Mouse (Mus musculus) kidney, adult 18-20 months (tissue): ENCODE measurements at regions not wholly inside any gene's neighbourhood (a gene's known extent, or its start where the extent isn't known, plus 50 kb on each side); places are given as distances from the start of the nearest gene placed in this dataset.
A peak's percentile ranks its signal among the peaks of the same experiment; 100 is the strongest.
"Not testable (repeated sequence)": the region's sequence is repeated elsewhere in the genome, so short reads cannot be mapped to it uniquely, and the experiment has no call there.

Experiments
- DNase-seq: peaks from one replicate; pipeline ENCODE4 v3.0.0; 2021

GRCm38 (mm10) chr5:3141841-3142240 lies 199.4 kb upstream of the Cdk6 start:
- not testable (repeated sequence) for DNase-seq

GRCm38 (mm10) chr5:3146544-3147295 lies 194.6 kb upstream of the Cdk6 start:
- DNase-seq, result peak; percentile 37

DNA sequence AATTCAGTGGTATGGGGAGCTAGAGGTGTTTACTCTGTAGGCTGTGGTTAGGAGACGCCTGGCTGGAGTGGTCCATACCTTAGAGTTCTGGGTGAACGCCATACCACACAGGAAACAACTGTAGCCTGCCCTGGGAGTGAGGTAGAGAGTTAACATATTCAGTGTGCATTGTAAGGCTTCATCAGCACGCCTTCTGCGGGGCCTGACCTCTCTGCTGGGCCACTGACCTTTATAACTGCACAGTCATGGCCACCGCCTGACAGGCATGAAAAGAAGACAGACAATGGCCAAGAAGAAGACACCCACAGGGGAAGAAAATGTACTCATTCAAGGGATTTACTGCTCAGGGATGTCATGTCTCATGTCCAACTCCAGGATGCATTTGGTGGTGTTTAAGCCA lies 191.4 kb upstream of the Cdk6 start:
- DNase-seq, result not testable (repeated sequence)

DNA sequence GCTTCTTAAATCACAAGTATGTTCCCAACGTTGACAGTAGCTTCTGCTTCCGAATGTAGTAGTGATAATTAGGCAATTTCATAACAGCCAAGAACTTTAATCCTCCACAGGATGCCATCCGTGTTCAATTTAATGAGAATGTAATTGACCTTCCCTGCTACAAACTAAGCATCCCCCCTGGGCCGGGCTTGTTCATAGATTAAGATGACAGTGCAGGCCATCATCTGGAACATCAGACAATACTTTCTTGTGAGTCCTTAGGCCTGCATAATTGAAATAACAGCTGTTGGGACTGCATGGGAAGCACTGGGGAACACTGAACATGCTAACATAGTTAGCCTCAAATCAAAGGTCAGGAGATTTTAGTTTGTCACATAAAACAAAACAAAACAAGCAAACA lies 190.5 kb upstream of the Cdk6 start:
- DNase-seq, result not testable (repeated sequence)

DNA sequence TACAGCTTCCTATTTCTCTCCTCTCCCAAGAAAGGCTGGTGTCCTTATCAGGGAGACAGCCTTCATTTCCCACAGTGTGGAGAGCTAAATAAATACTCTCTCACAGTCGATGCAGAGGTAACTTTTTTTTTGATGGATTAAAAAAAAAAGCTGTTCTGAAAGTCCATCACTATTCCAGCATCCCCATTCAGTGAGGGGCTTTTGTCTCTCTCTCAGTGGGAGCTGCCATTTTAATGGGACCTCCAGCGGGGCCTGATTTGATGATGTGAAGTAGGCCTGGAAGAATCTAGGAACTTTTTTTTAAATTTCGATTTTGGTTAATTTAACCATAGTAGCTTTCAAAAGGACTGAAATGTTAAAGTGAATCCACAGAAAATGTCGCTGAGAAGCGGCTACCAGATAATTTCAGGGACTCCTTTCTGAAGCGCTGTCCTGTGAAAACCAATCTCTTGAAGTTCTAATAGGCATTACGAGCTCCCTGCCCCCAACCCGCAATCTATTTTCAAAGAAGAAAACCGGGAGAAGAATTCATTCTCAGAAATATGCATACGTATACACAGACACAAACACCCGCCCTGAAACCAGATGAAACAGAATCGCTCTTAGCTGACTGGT lies 189.6 kb upstream of the Cdk6 start:
- DNase-seq, result not testable (repeated sequence)

- DNase-seq, result peak; percentile 9
These were observed 189.0 kb upstream of the Cdk6 start for GRCm38 (mm10) chr5:3152149-3152865.

GRCm38 (mm10) chr5:3165511-3165910 lies 175.8 kb upstream of the Cdk6 start:
- not testable (repeated sequence) for DNase-seq

DNA sequence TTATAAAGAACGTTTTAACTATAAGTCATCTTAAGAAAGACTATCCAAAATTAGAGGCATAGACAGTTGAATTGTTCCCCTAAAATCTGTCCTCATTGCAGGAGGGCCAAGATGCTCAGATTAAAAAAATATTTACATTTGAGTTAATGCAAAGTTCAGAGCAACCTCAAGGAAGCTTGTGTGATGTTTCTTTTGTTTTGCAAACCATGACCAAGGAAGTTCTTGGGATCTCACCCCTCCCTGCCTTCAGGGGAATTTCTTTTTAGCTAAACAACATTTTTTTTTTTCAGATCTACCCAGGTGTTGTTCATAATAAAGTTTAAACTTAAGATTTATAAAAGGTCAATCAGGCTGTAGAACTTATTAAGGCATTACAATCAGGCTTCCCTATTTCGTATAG lies 174.8 kb upstream of the Cdk6 start:
- not testable (repeated sequence) for DNase-seq

DNA sequence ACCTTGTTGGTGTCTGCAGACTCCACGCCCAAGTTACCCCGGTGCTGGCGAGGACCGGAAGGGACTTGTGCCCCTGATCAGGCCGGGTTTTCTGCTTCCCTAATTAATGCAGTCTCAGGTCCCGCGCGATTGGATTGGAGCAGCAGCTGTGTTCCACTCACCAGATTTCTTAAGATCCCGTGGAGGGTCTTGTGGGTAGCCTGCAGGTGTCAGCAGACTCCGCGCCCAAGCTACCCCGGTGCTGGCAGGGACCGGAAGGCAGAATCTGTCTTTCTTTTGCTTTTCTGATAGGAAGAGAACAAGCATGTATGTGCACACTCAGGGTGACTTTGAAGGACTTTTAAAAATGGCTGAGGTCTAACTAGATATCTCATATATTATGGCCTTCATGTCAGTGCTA lies 147.7 kb upstream of the Cdk6 start:
- not testable (repeated sequence) for DNase-seq

DNA sequence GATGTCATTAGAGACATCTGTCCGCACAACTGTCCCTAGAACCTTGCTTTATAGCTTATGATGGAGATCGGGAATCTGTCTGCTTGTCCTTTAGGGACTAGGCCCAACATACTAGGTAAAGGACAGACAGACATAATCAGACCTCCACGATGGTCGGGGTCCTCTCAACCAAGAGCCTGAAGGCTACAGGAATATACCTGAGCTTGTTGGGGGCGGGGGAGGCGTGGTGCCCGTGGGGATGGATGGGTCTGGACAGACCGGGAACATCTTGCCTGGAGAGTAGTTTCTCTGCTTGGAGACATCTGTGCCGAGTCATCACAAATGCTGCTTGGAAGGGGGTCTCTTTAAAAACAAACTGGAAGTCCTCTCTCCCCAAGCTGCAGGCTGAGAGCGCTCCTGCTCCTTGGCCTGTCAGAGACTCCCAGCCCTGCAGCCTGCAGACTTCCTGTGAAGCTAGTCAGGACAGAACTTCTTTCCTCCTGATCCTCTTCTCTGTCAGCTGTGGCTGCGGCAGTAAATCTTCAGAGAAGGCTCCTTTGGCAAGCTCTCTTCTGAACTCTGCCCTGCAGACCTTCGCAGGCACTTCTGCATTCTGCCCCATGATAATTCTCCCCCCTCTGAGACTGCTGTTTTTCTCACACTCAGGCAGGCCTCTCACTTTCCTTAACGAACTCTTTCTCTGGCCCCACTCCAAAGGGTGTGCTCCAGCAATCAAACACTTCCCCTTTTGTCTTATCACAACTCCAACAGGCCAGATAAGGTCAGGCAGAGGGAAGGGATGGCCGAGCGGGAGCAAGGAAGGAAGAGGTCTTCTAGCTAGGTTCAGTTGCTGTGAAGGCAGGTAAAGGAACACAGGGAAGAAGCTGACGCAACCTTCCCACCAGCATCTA lies 143.1 kb upstream of the Cdk6 start:
- DNase-seq, result peak; percentile 76

GRCm38 (mm10) chr5:3198869-3199550 lies 142.3 kb upstream of the Cdk6 start:
- DNase-seq, result peak; percentile 5

DNA sequence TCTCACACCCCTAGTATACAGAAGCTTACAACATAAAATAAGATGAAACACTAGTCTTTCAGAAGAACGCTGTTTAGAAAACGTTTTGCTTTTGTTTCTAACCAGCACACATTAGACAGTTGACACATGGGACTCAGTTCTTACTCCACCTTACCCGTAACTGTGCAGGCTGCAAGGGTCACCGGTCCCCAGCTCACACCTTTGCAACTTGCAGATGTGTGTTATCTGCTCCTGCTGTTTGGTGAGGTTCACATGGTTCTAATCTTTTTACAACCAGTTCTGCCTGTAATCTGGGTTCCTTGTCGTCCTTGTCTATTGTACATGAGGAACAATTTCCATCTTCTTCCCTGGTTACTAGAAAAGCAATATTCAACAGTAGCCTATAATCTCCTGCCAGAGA lies 135.1 kb upstream of the Cdk6 start:
- not testable (repeated sequence) for DNase-seq

- DNase-seq, result not testable (repeated sequence)
These were observed 133.0 kb upstream of the Cdk6 start for GRCm38 (mm10) chr5:3208293-3208692.

DNA sequence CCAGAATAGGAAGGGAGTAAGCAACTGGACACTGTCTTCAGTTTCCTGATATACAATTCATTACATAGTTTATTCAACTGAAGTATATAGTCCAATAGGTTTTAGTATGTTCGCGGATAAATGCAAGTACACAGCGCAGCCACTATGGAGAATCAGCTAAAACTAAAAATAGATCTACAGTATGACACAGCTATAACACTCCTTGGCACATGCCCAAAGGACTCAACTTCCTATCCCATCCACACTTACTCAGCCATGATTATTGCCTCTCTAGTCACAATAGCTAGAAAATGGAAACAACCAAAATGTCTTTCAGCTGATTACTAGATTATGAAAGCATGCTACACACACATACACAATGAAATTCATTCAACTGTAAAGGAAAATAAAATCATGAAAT lies 130.0 kb upstream of the Cdk6 start:
- no peak for DNase-seq

- DNase-seq, result no peak
These were observed 125.2 kb upstream of the Cdk6 start for GRCm38 (mm10) chr5:3216053-3216452.

GRCm38 (mm10) chr5:3219230-3219629 lies 122.1 kb upstream of the Cdk6 start:
- no peak for DNase-seq

- no peak for DNase-seq
These were observed 121.5 kb upstream of the Cdk6 start for GRCm38 (mm10) chr5:3219770-3220169.

DNA sequence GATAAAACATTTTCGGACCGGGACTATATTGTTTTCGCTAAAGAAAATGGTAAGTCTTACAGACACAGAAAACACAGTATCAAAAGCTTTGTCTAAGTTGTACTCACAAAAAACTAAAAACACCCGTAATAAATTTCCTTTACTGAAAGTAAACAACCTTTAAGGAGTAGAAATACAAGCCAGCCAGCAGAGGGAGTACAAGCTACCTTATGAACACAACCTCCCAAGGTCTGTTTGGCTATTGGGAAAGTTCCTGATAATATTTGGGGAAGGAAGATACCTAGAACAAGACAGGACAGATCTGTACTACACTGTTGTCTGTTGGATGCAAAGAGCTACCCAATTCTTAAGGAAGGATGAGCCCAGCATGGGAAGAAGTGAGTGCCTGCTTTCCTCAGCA lies 117.5 kb upstream of the Cdk6 start:
- DNase-seq, result not testable (repeated sequence)

- DNase-seq, result not testable (repeated sequence)
These were observed 116.8 kb upstream of the Cdk6 start for GRCm38 (mm10) chr5:3224392-3225054.

DNA sequence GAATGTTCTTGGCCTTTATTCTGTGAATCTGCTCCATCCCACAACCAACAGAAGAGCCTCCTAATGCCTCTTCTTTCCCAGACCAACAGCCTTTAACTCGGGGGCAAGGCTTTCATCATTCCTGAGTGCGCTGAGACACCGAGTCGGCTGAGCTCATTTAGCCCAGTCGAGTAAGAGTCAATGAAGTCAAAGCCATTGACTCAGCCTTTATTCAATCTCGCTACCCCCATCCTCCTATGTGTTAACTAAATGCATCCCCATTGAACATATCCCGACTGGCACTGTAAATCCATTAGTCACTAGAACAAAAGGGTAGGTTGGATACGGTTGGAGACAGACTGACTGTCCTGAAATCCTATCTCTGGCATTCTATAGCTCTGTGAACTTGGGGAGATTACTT lies 115.9 kb upstream of the Cdk6 start:
- DNase-seq, result not testable (repeated sequence)

GRCm38 (mm10) chr5:3244067-3244466 lies 97.2 kb upstream of the Cdk6 start:
- DNase-seq, result not testable (repeated sequence)

- DNase-seq, result no peak
These were observed 94.0 kb upstream of the Cdk6 start for GRCm38 (mm10) chr5:3247333-3247732.
